Mouse (Mus musculus) C2C12 (cell line): ENCODE data around the gene Yif1b. TPM values are rescaled to one million over a fixed set of nuclear protein-coding genes. Genes with fewer than 3 reads are reported as not detected.

Experiments
- H3K27me3 ChIP-seq: one replicate; pipeline ENCODE4 v1.6.1; 2011; ENCODE audit not compliant: control insufficient read depth, insufficient read depth, insufficient read length
- H3K36me3 ChIP-seq: one replicate; pipeline ENCODE4 v1.6.1; 2011; ENCODE audit not compliant: control insufficient read depth, insufficient read depth
- H3K4me3 ChIP-seq: one replicate; pipeline ENCODE4 v1.5.1; 2011; ENCODE audit warnings: mild to moderate bottlenecking, control low read depth; ENCODE audit not compliant: poor library complexity, insufficient read depth, severe bottlenecking
- H3K79me2 ChIP-seq: one replicate; pipeline ENCODE4 v1.6.1; 2011; ENCODE audit not compliant: control insufficient read depth, insufficient read depth
- H3K79me3 ChIP-seq: one replicate; pipeline ENCODE4 v1.6.1; 2011; ENCODE audit warnings: low read depth, control low read depth
- H3ac ChIP-seq: one replicate; pipeline ENCODE3; 2011; ENCODE audit warnings: low read depth; ENCODE audit not compliant: control insufficient read depth, insufficient read length
- CEBPB ChIP-seq: IDR thresholded peaks from one replicate; pipeline ENCODE4 v1.6.1; 2011; ENCODE audit warnings: low read depth, mild to moderate bottlenecking, control low read depth, moderate library complexity
- CTCF ChIP-seq: IDR thresholded peaks from one replicate; pipeline ENCODE4 v1.5.1; 2011; ENCODE audit not compliant: control insufficient read depth, insufficient read depth, insufficient read length
- FOSL1 ChIP-seq: IDR thresholded peaks from one replicate; pipeline ENCODE4 v1.8.0; 2011; ENCODE audit warnings: mild to moderate bottlenecking, low read length; ENCODE audit not compliant: poor library complexity, insufficient read depth, severe bottlenecking
- MAX ChIP-seq: IDR thresholded peaks from one replicate; pipeline ENCODE4 v1.6.1; 2011; ENCODE audit warnings: mild to moderate bottlenecking, control low read depth
- MYOD1 ChIP-seq: IDR thresholded peaks from one replicate; pipeline ENCODE4 v1.6.1; 2011; ENCODE audit warnings: low read depth; ENCODE audit not compliant: control insufficient read depth, insufficient read length
- MYOG ChIP-seq: IDR thresholded peaks from one replicate; pipeline ENCODE4 v1.6.1; 2011; ENCODE audit not compliant: control insufficient read depth, insufficient read length; ENCODE audit errors: extremely low read depth
- USF1 ChIP-seq: IDR thresholded peaks from one replicate; pipeline ENCODE4 v1.6.1; 2011; ENCODE audit warnings: low read depth, mild to moderate bottlenecking, control low read depth, moderate library complexity
- polyA plus RNA-seq: library from polyadenylated mRNA; unstranded; fragments of >200 nt; fragmentation: generic; extraction: Trizol; gene quantifications from one replicate; pipeline ENCODE4 v1.2.1, GENCODE M21; 2012; ENCODE audit warnings: missing spikeins

Yif1b gene
- polyA plus RNA-seq, 1 experiment, result 140 TPM

GRCm38 (mm10) chr7:29271687-29272465, 33.7 kb downstream of the Yif1b start:
- no peak overlapping the region for H3ac ChIP-seq
- H3K4me3 ChIP-seq, result no peak overlapping the region
- no peak for TF ChIP-seq USF1
- no peak for TF ChIP-seq MYOD1
- TF ChIP-seq CTCF, result no peak
- TF ChIP-seq CEBPB, result no peak
- TF ChIP-seq MYOG, result no peak
- no peak for TF ChIP-seq MAX
- TF ChIP-seq FOSL1, result no peak
- H3K36me3 ChIP-seq, result no peaks in the 10 kb centered on the region
- H3K79me3 ChIP-seq, result no peaks in the 10 kb centered on the region
- no peaks in the 10 kb centered on the region for H3K79me2 ChIP-seq
- H3K27me3 ChIP-seq, result no peaks in the 10 kb centered on the region

- H3K79me2 ChIP-seq, result no peaks in the 10 kb centered on the region
- H3K27me3 ChIP-seq, result peaks cover 7% of the 10 kb centered on the region
- TF ChIP-seq MAX (no peak), FOSL1 (no peak), USF1 (no peak), MYOG (no peak), MYOD1 (no peak), CEBPB (no peak), CTCF (no peak)
- H3K36me3 ChIP-seq, result no peaks in the 10 kb centered on the region
- H3K79me3 ChIP-seq, result no peaks in the 10 kb centered on the region
- H3ac ChIP-seq, result no peak overlapping the region
- no peak overlapping the region for H3K4me3 ChIP-seq
These were observed 38.6 kb downstream of the Yif1b start for GRCm38 (mm10) chr7:29276715-29277114.

- H3K79me3 ChIP-seq, result no peaks in the 10 kb centered on the region
- no peak overlapping the region for H3K4me3 ChIP-seq
- TF ChIP-seq MAX, result no peak
- TF ChIP-seq USF1, result no peak
- TF ChIP-seq CTCF, result no peak
- TF ChIP-seq MYOD1, result no peak
- no peak for TF ChIP-seq MYOG
- TF ChIP-seq FOSL1, result no peak
- no peak for TF ChIP-seq CEBPB
- no peaks in the 10 kb centered on the region for H3K36me3 ChIP-seq
- H3ac ChIP-seq, result no peak overlapping the region
- no peaks in the 10 kb centered on the region for H3K79me2 ChIP-seq
- H3K27me3 ChIP-seq, result peaks cover 12% of the 10 kb centered on the region
These were observed 39.4 kb downstream of the Yif1b start for GRCm38 (mm10) chr7:29277510-29277909.

- Histone ChIP-seq H3K4me3 (no peak overlapping the region), H3K27me3 (peaks cover 12% of the 10 kb centered on the region), H3ac (no peak overlapping the region), H3K79me2 (no peaks in the 10 kb centered on the region), H3K79me3 (no peaks in the 10 kb centered on the region), H3K36me3 (no peaks in the 10 kb centered on the region)
- TF ChIP-seq CTCF, result no peak
- no peak for TF ChIP-seq USF1
- TF ChIP-seq MAX, result no peak
- TF ChIP-seq MYOD1, result no peak
- no peak for TF ChIP-seq MYOG
- no peak for TF ChIP-seq FOSL1
- TF ChIP-seq CEBPB, result no peak
These were observed 41.1 kb downstream of the Yif1b start for GRCm38 (mm10) chr7:29279261-29279660.

- no peak overlapping the region for H3ac ChIP-seq
- H3K79me2 ChIP-seq, result no peaks in the 10 kb centered on the region
- H3K79me3 ChIP-seq, result no peaks in the 10 kb centered on the region
- no peak overlapping the region for H3K4me3 ChIP-seq
- peaks cover 12% of the 10 kb centered on the region for H3K27me3 ChIP-seq
- no peak for TF ChIP-seq MYOG
- no peak for TF ChIP-seq MYOD1
- no peak for TF ChIP-seq USF1
- no peak for TF ChIP-seq FOSL1
- no peak for TF ChIP-seq CEBPB
- no peak for TF ChIP-seq CTCF
- no peak for TF ChIP-seq MAX
- H3K36me3 ChIP-seq, result no peaks in the 10 kb centered on the region
These were observed 41.8 kb downstream of the Yif1b start for GRCm38 (mm10) chr7:29279924-29280323.

GRCm38 (mm10) chr7:29280801-29281200, 42.7 kb downstream of the Yif1b start:
- H3K79me2 ChIP-seq, result no peaks in the 10 kb centered on the region
- no peaks in the 10 kb centered on the region for H3K79me3 ChIP-seq
- no peak overlapping the region for H3ac ChIP-seq
- no peaks in the 10 kb centered on the region for H3K36me3 ChIP-seq
- H3K4me3 ChIP-seq, result no peak overlapping the region
- peaks cover 12% of the 10 kb centered on the region for H3K27me3 ChIP-seq
- no peak for TF ChIP-seq MYOG
- TF ChIP-seq CEBPB, result no peak
- TF ChIP-seq CTCF, result no peak
- no peak for TF ChIP-seq FOSL1
- TF ChIP-seq USF1, result no peak
- no peak for TF ChIP-seq MYOD1
- TF ChIP-seq MAX, result no peak
